Mouse (Mus musculus) heart, embryonic 10.5 days (tissue): ENCODE results near the gene Lnx1. TPM values are rescaled to one million over a fixed set of nuclear protein-coding genes. Genes with fewer than 3 reads are reported as not detected.
A peak's percentile ranks its signal among the peaks of the same experiment; 100 is the strongest.

Experiments used
- DNase-seq: peaks from one replicate; pipeline ENCODE4 v3.0.0-alpha.2; 2017; ENCODE audit warnings: low spot score
- H3K27ac ChIP-seq: fragments of 300-500 bp; sonication (generic); 2 replicates; pipeline ENCODE4 v1.5.1; 2016; ENCODE audit warnings: mild to moderate bottlenecking
- H3K27me3 ChIP-seq: fragments of 300-500 bp; sonication (generic); 2 replicates; pipeline ENCODE4 v1.6.1; 2016; ENCODE audit warnings: mild to moderate bottlenecking; ENCODE audit not compliant: poor library complexity, insufficient read depth, severe bottlenecking
- H3K36me3 ChIP-seq: fragments of 300-500 bp; sonication (generic); 2 replicates; pipeline ENCODE4 v1.6.1; 2016; ENCODE audit warnings: mild to moderate bottlenecking, moderate library complexity
- H3K4me1 ChIP-seq: fragments of 300-500 bp; sonication (generic); 2 replicates; pipeline ENCODE4 v1.6.1; 2016; ENCODE audit warnings: mild to moderate bottlenecking
- H3K4me3 ChIP-seq: fragments of 300-500 bp; sonication (generic); 2 replicates; pipeline ENCODE4 v1.5.1; 2016; ENCODE audit warnings: mild to moderate bottlenecking, moderate library complexity
- H3K9me3 ChIP-seq: fragments of 300-500 bp; sonication (generic); 2 replicates; pipeline ENCODE4 v1.6.1; 2016; ENCODE audit warnings: mild to moderate bottlenecking, moderate library complexity
- WGBS: fragments of 180-500 bp; shearing (Covaris S2); methylation state at CpG from one replicate; pipeline ENCODE4 v1.1.7; 2016; 5-methylcytosine and 5-hydroxymethylcytosine counted together
- polyA plus RNA-seq: library from polyadenylated mRNA; unstranded; fragments of >200 nt; fragmentation: Nextera tagmentation; extraction: Ambion mirVana; gene quantifications from 2 replicates; pipeline ENCODE4 v1.2.1, GENCODE M21; 2016

Lnx1 gene
- polyA plus RNA-seq, 1 experiment from 2014 or later = 0.87 TPM

DNA sequence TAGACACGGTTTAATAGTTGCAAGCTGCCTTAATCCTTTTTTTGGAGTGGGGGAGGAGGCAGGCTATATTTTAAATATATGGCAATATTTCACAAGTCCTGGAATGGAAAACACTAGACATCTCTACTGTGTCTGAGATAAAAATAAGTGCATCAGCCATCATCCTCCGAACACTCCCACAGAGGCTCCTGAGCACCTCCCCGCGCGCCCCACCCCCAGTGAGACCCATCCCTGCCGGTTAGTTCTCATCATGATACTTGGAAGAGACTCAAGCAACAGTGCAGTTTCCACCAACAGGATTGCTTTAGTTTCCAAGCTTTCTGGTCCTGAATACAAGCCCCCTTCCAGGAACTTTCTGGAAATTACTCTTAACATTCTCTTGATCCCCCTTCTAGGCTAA, 63.2 kb downstream of the Lnx1 start:
- Histone ChIP-seq H3K36me3 (no peaks in the 10 kb centered on the region), H3K9me3 (no peaks in the 10 kb centered on the region), H3K27ac (no peak overlapping the region), H3K4me1 (peaks cover 8% of the 10 kb centered on the region; the same call in 1 of the 2 replicates), H3K4me3 (no peak overlapping the region), H3K27me3 (peaks cover 32% of the 10 kb centered on the region)
- no peak for DNase-seq
- WGBS = 81% methylated on average over 6 of the region's 6 CpGs

GRCm38 (mm10) chr5:74634391-74634790, 68.3 kb downstream of the Lnx1 start:
- peaks cover 23% of the 10 kb centered on the region for H3K27me3 ChIP-seq
- WGBS = 78% methylated on average over 3 of the region's 3 CpGs
- peaks cover 22% of the 10 kb centered on the region; the same call in 1 of the 2 replicates for H3K4me1 ChIP-seq
- H3K27ac ChIP-seq = no peak overlapping the region
- DNase-seq = no peak
- H3K4me3 ChIP-seq = no peak overlapping the region
- no peaks in the 10 kb centered on the region for H3K9me3 ChIP-seq
- no peaks in the 10 kb centered on the region for H3K36me3 ChIP-seq

- Histone ChIP-seq H3K27me3 (peaks cover 15% of the 10 kb centered on the region), H3K9me3 (no peaks in the 10 kb centered on the region), H3K36me3 (no peaks in the 10 kb centered on the region), H3K4me1 (peaks cover 31% of the 10 kb centered on the region; the same call in 1 of the 2 replicates), H3K4me3 (no peak overlapping the region), H3K27ac (no peak overlapping the region)
- WGBS = 86% methylated on average over 6 of the region's 6 CpGs
- no peak for DNase-seq
Observed at GRCm38 (mm10) chr5:74633453-74633852, 69.3 kb downstream of the Lnx1 start.

DNA sequence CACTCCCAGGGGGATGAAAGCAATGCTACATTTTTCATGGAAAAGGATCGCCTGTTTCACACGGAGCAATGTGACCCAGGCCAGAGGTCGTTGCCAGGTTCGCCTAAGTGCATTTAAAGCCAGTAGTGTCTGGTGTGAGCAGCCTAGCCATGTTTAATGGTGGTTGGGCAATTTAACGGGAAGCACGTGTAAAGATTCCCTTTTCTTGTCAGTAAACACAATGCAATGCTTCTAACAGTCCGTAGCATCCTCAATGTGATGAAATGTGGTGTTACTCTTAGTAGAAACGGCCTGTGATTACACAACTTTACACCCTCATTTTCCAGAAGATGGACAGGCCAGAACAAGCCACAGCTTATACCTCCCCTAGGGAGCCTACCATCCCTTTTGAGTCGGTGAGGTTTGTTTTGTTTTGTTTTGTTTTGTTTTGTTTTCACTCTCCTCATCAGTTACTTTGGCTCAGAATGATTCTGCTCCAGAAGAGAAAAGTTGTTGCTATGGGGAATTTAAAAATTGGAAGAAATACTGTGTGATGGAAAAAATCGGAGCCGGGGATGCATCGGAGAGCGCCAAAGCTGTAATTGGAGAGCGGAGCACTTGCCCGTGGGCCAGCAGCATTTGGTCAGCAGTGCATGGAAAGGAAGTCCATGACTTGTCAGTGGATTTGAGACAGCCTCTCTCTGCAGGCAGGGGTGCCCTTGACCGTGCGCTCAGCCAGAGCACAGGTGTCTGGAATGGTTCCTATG, 70.2 kb downstream of the Lnx1 start:
- Histone ChIP-seq H3K36me3 (no peaks in the 10 kb centered on the region), H3K27me3 (peaks cover 9% of the 10 kb centered on the region; the same call in 1 of the 2 replicates), H3K4me1 (peaks cover 31% of the 10 kb centered on the region; the same call in 1 of the 2 replicates), H3K4me3 (no peak overlapping the region), H3K27ac (no peak overlapping the region), H3K9me3 (no peaks in the 10 kb centered on the region)
- WGBS = 60% methylated on average over 17 of the region's 17 CpGs
- DNase-seq = no peak

GRCm38 (mm10) chr5:74628001-74628400, 74.7 kb downstream of the Lnx1 start:
- peaks cover 30% of the 10 kb centered on the region for H3K4me1 ChIP-seq
- H3K27ac ChIP-seq = no peak overlapping the region
- WGBS = 85% methylated on average over 12 of the region's 12 CpGs

DNA sequence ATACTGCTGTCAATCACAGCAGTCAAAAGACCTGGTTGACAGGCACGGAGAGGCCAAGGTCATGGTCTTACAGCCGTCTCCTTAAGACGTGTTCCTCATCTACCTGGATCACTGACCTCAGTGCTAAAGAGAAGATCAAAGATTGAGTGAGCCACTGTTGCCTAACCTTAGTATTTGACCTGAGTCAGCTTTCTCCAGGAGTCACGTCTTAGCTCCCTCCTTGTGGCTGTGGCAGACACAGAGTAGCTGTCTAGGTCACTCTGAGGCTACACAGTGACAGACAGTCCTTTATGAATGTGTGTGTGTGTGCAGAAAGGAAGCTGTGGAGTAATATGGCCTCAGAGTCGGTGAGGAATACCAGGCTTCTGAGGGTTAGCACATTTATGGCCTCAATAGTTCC, 78.3 kb downstream of the Lnx1 start:
- H3K4me1 ChIP-seq = peaks cover 36% of the 10 kb centered on the region
- H3K27ac ChIP-seq = no peak overlapping the region
- no peak overlapping the region for H3K4me3 ChIP-seq
- no peaks in the 10 kb centered on the region for H3K9me3 ChIP-seq
- 41% methylated on average over 5 of the region's 5 CpGs for WGBS
- no peaks in the 10 kb centered on the region for H3K36me3 ChIP-seq
- DNase-seq = no peak
- H3K27me3 ChIP-seq = no peaks in the 10 kb centered on the region

More at GRCm38 (mm10) chr5:74628001-74628400, 74.7 kb downstream of the Lnx1 start:
- Histone ChIP-seq H3K36me3 (no peaks in the 10 kb centered on the region), H3K9me3 (no peaks in the 10 kb centered on the region), H3K27me3 (no peaks in the 10 kb centered on the region), H3K4me3 (no peak overlapping the region)
- no peak for DNase-seq

DNA sequence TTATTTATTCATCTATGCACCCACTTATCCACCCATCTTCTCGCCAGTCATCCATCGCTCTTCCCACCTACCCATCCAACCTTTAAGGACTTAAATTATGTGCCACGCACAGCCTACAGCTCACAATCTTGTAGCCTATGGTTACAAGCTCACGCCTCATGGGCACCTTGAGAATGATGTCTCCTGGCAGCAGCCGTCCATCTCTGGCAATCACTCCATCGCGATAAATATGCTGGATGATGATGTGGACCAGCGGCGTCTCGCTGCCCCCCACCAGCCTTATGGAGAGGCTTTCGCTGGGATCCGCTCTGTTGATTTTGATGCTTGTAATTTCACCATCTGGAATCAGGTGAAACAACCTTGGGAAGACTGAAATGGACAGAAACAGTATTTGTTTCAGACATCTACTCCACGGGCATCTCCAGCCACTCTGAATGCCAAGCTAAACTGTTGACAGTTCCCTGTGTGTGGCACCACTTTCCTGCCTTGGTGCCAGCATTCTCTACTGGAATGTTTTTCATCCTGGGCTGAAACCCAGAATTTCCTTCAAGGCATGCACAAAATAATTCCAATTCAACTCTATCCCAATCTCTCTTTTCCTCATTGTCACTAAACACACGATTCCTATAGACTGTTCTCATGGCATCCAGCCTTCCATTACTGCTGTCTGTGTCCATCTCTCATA, 79.3 kb downstream of the Lnx1 start:
- peaks cover 27% of the 10 kb centered on the region for H3K4me1 ChIP-seq
- 92% methylated on average over 14 of the region's 14 CpGs for WGBS
- H3K9me3 ChIP-seq = no peaks in the 10 kb centered on the region
- H3K27me3 ChIP-seq = no peaks in the 10 kb centered on the region
- DNase-seq = no peak
- no peak overlapping the region for H3K4me3 ChIP-seq
- H3K27ac ChIP-seq = no peak overlapping the region
- H3K36me3 ChIP-seq = no peaks in the 10 kb centered on the region

DNA sequence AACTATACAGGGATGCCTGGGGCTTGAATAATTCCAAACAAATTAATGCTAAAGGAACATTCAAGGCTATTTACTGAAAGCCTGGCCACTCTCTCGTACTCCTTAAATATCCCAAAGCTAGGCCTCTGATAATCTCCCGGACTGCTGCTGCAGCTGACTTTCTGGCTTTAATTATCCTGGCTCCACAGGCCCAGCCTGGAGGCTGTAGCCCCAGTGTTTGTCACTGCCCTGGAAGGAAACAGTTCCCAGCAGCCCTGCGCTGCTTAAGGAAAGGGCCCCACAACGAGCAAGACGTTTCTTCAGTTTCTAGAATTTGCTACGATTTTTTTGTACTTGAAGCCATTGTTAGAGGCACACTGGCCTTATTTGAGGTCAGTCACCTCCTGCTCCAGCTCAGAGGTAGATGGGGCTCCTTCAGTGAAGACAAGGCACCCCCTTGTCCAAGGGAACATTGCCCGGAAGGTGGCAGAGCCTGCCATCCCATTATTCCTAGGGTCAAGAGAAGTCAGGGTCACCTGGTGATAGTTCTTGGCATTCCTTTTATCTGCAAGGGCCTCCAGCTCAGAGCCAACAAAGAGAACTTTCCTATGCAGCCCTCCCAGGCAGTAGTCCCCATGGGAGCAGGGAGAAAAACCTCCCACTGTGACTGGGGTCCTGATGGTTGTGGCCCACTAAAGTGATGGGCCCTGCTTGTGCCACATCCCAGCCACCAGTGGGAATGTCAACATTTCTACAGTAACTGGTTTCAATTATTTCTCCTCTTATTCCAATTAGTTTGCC, 80.8 kb downstream of the Lnx1 start:
- H3K27ac ChIP-seq = peak overlapping the region; percentile 67
- H3K4me3 ChIP-seq = no peak overlapping the region
- WGBS = 29% methylated on average over 7 of the region's 7 CpGs
- no peak for DNase-seq
- H3K27me3 ChIP-seq = no peaks in the 10 kb centered on the region; the same call in 1 of the 2 replicates
- H3K9me3 ChIP-seq = no peaks in the 10 kb centered on the region
- H3K4me1 ChIP-seq = peaks cover 27% of the 10 kb centered on the region
- H3K36me3 ChIP-seq = no peaks in the 10 kb centered on the region

- no peak for DNase-seq
- Histone ChIP-seq H3K4me3 (no peak overlapping the region), H3K9me3 (no peaks in the 10 kb centered on the region), H3K4me1 (peaks cover 21% of the 10 kb centered on the region), H3K27ac (no peak overlapping the region), H3K27me3 (no peaks in the 10 kb centered on the region; the same call in 1 of the 2 replicates), H3K36me3 (no peaks in the 10 kb centered on the region)
- WGBS = 77% methylated on average over 3 of the region's 3 CpGs
Observed at GRCm38 (mm10) chr5:74618573-74619059, 84.1 kb downstream of the Lnx1 start.

- DNase-seq = no peak
- no peak overlapping the region for H3K27ac ChIP-seq
- H3K36me3 ChIP-seq = no peaks in the 10 kb centered on the region
- no peaks in the 10 kb centered on the region; the same call in 1 of the 2 replicates for H3K27me3 ChIP-seq
- H3K4me3 ChIP-seq = no peak overlapping the region
- H3K9me3 ChIP-seq = no peaks in the 10 kb centered on the region
- WGBS = 66% methylated on average over 13 of the region's 13 CpGs
- H3K4me1 ChIP-seq = peaks cover 28% of the 10 kb centered on the region
Observed at GRCm38 (mm10) chr5:74617816-74618572, 84.7 kb downstream of the Lnx1 start.

DNA sequence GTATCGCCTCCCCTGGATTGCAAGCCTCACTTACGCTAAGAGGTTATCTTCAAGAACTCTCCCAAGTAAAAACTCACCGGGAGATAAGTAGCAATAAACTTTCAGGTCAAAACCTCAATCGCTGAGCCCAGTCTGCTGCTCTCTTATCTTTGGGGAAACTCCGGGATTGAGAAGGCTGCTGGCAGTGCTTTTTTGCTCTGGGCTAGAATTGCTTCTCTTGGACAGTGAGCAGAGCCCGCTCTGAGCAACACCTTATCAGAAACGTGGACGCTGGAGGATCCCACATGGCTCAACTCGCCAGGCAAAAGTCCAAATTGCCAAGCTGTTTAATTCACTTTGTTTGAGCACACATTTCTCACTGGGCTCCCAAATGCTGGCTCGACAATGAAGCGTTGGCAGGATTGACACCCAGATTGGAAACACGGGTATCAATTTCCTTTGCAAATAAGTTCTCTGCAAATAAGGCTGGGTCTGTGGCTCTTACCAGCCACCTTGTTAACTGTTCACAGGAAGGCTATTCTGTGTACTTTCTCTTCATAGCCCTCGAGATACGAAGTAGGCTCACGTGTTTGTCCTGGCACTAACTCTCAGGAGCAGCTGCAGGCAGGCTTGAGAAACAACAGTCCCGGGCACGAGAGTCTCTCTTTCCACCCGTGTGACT, 89.1 kb downstream of the Lnx1 start:
- peaks cover 14% of the 10 kb centered on the region for H3K4me1 ChIP-seq
- H3K27ac ChIP-seq = peak overlapping the region; percentile 31; the same call in 1 of the 2 replicates
- DNase-seq = peak; percentile 74
- H3K36me3 ChIP-seq = no peaks in the 10 kb centered on the region
- H3K4me3 ChIP-seq = peak overlapping the region; percentile 31
- 15% methylated on average over 18 of the region's 18 CpGs for WGBS
- H3K27me3 ChIP-seq = no peaks in the 10 kb centered on the region; the same call in 1 of the 2 replicates
- no peaks in the 10 kb centered on the region for H3K9me3 ChIP-seq

- Histone ChIP-seq H3K4me3 (no peak overlapping the region), H3K4me1 (peaks cover 14% of the 10 kb centered on the region), H3K27me3 (peaks cover 4% of the 10 kb centered on the region; the same call in 1 of the 2 replicates), H3K9me3 (no peaks in the 10 kb centered on the region), H3K27ac (no peak overlapping the region), H3K36me3 (no peaks in the 10 kb centered on the region)
- whole genome bisulfite sequencing = 58% methylated on average over 5 of the region's 5 CpGs
- peak; percentile 35 for DNase-seq
Observed at GRCm38 (mm10) chr5:74612713-74613112, 90.0 kb downstream of the Lnx1 start.
